Mouse (Mus musculus): ENCODE measurements around the gene Pdxp. TPM values are rescaled to one million over a fixed set of nuclear protein-coding genes. Genes with fewer than 3 reads are reported as not detected.

The Pdxp gene
- total and polyA plus RNA-seq, 3 experiments = 2.8 to 9.8 (median 5.4) TPM

- TF ChIP-seq BHLHE40 (IDR thresholded peaks at IDR 0.05; ENCODE audit: low read depth, low read length) (0 out of 2 replicates have a peak, but pooled peaks have one; percentile 14), CHD2 (IDR thresholded peaks at IDR 0.05; ENCODE audit: low read length) (peak; percentile 58), POLR2AphosphoS2 (IDR thresholded peaks at IDR 0.05; ENCODE audit: low read depth, low read length) (no peak; the same call in 1 of the 2 replicates), MAX (IDR thresholded peaks at IDR 0.05; ENCODE audit: low read length) (peak; percentile 94), IRF4 (IDR thresholded peaks at IDR 0.05; ENCODE audit: low read depth, low read length) (peak; percentile 60), ZMIZ1 (IDR thresholded peaks at IDR 0.05; ENCODE audit: low read depth, low read length) (peak; percentile 90), ZC3H11A (IDR thresholded peaks at IDR 0.05; ENCODE audit: low read depth, low read length) (no peak), USF2 (conservative IDR thresholded peaks at IDR 0.05; ENCODE audit: low read depth, low read length) (no peak)
Observed at GRCm38 (mm10) chr15:78934784-78935320, 21.1 kb downstream of the Pdxp start, which contains the start of gene Nol12 (continued).

- Histone ChIP-seq H3K4me2 (ENCODE audit: insufficient read depth, low read depth, poor library complexity, severe bottlenecking) (peak overlapping the region; percentile 90; the same call in 1 of the 2 replicates), H3K27me3 (replicated peaks) (no peaks in the 10 kb centered on the region), H3K9ac (ENCODE audit: insufficient read depth, low read depth) (no peak overlapping the region), H3K4me3 (replicated peaks in 1 of 3; ENCODE audit: low read depth in 2 of 3, low read length in 2 of 3, poor library complexity in 1 of 3) (no peak overlapping the region), H3K79me2 (replicated peaks; ENCODE audit: control insufficient read depth, extremely low read depth, insufficient read depth, poor library complexity, severe bottlenecking) (peaks cover 14% of the 10 kb centered on the region; the same call in 1 of the 2 replicates), H3K27ac (ENCODE audit: insufficient read depth, low read depth) (no peak overlapping the region), H3K9me3 (replicated peaks; ENCODE audit: low read length) (no peaks in the 10 kb centered on the region), H3K4me1 (ENCODE audit: control insufficient read depth in 1 of 2, insufficient read depth in 2 of 2) (peaks cover 6 to 26% of the 10 kb centered on the region in 2 experiments; a peak in 3 of 4 replicates), H3K36me3 (replicated peaks in 1 of 2; ENCODE audit: control insufficient read depth in 1 of 2, insufficient read depth in 1 of 2, low read length in 1 of 2) (peaks cover 48 to 54% of the 10 kb centered on the region in 2 experiments)
- DNase-seq (ENCODE audit: extremely low read depth) = no peak
- in situ Hi-C loops (cut with MboI; ENCODE audit: low pct_ligation_motif_present, low pct_unique_long_range_greater_than_20kb, low sequenced_read_pairs) = no loop called here
- dilution Hi-C loops (cut with MboI; ENCODE audit: extremely low pct_ligation_motif_present, extremely low pct_unique_long_range_greater_than_20kb, low sequenced_read_pairs) = no loop called here
- TF ChIP-seq POLR2AphosphoS2 (IDR thresholded peaks at IDR 0.05; ENCODE audit: low read depth, low read length) (no peak), MYC (IDR thresholded peaks at IDR 0.05; ENCODE audit: low read depth, low read length) (no peak), NELFE (IDR thresholded peaks at IDR 0.05; ENCODE audit: low read depth, low read length) (no peak), ELF1 (IDR thresholded peaks at IDR 0.05; ENCODE audit: low read depth, low read length) (no peak), UBTF (IDR thresholded peaks at IDR 0.05; ENCODE audit: low read depth, low read length) (no peak), BHLHE40 (IDR thresholded peaks at IDR 0.05; ENCODE audit: low read depth, low read length) (no peak), USF1 (IDR thresholded peaks at IDR 0.05; ENCODE audit: low read depth, low read length) (no peak), HCFC1 (IDR thresholded peaks at IDR 0.05; ENCODE audit: low read depth, low read length) (no peak), EP300 (IDR thresholded peaks at IDR 0.05; ENCODE audit: low read length) (no peak), USF2 (conservative IDR thresholded peaks at IDR 0.05; ENCODE audit: low read depth, low read length) (no peak), ZKSCAN1 (IDR thresholded peaks at IDR 0.05; ENCODE audit: borderline replicate concordance, low read depth, low read length) (no peak), GABPA (IDR thresholded peaks at IDR 0.05; ENCODE audit: insufficient replicate concordance, low read depth, low read length) (no peak), KAT2A (IDR thresholded peaks at IDR 0.05; ENCODE audit: insufficient replicate concordance, low read length) (no peak), RAD21 (IDR thresholded peaks at IDR 0.05; ENCODE audit: low read depth, low read length) (no peak), CTCF (conservative IDR thresholded peaks at IDR 0.05 in 1 of 2, IDR thresholded peaks at IDR 0.05 in 1 of 2; ENCODE audit: low read depth in 2 of 2, low read length in 2 of 2) (no peak)
Observed at GRCm38 (mm10) chr15:78936403-78936802, 22.7 kb downstream of the Pdxp start.
